Mouse (Mus musculus) midbrain, embryonic 11.5 days (tissue): ENCODE measurements at regions not wholly inside any gene's neighbourhood (a gene's known extent, or its start where the extent isn't known, plus 50 kb on each side); places are given as distances from the start of the nearest gene placed in this dataset.
"Not testable (repeated sequence)": the region's sequence is repeated elsewhere in the genome, so short reads cannot be mapped to it uniquely, and the experiment has no call there.

Source experiments
- ATAC-seq: fragments of 200-750 bp; cut with Nextera tagmentation; 2 replicates; pipeline ENCODE4 v1.8.0; 2017; ENCODE audit warnings: moderate TSS enrichment, moderate library complexity; ENCODE audit not compliant: low FRiP score
- DNase-seq: peaks from one replicate; pipeline ENCODE4 v3.0.0; 2015; ENCODE audit warnings: low spot score; ENCODE audit errors: missing footprints
- H3K27ac ChIP-seq: fragments of 300-500 bp; sonication (generic); 2 replicates; pipeline ENCODE4 v1.5.1; 2014; ENCODE audit warnings: low read depth, low read length
- H3K27me3 ChIP-seq: fragments of 300-500 bp; sonication (generic); 2 replicates; pipeline ENCODE4 v1.6.1; 2014; ENCODE audit warnings: mild to moderate bottlenecking, low read length, moderate library complexity, mixed read lengths; ENCODE audit not compliant: control insufficient read depth, insufficient read depth
- H3K36me3 ChIP-seq: fragments of 300-500 bp; sonication (generic); 2 replicates; pipeline ENCODE4 v1.6.1; 2014; ENCODE audit warnings: mild to moderate bottlenecking, low read length, moderate library complexity, mixed read lengths; ENCODE audit not compliant: control insufficient read depth, insufficient read depth
- H3K4me1 ChIP-seq: fragments of 300-500 bp; sonication (generic); 2 replicates; pipeline ENCODE4 v1.6.1; 2014; ENCODE audit warnings: low read length; ENCODE audit not compliant: control insufficient read depth, insufficient read depth
- H3K4me2 ChIP-seq: fragments of 300-500 bp; sonication (generic); 2 replicates; pipeline ENCODE4 v1.6.1; 2014; ENCODE audit warnings: mild to moderate bottlenecking, moderate library complexity
- H3K4me3 ChIP-seq: fragments of 300-500 bp; sonication (generic); 2 replicates; pipeline ENCODE4 v1.5.1; 2014; ENCODE audit warnings: low read depth, low read length
- H3K9ac ChIP-seq: fragments of 300-500 bp; sonication (generic); 2 replicates; pipeline ENCODE4 v1.6.1; 2014; ENCODE audit warnings: low read length
- H3K9me3 ChIP-seq: fragments of 300-500 bp; sonication (generic); 2 replicates; pipeline ENCODE4 v1.6.1; 2016; ENCODE audit warnings: low read length; ENCODE audit not compliant: control insufficient read depth
- WGBS: fragments of 180-500 bp; shearing (Covaris S2); extraction: QIAGEN DNeasy Blood & Tissue Kit; methylation state at CpG from one replicate; pipeline ENCODE4 v1.1.7; 2014; 5-methylcytosine and 5-hydroxymethylcytosine counted together

- not testable (repeated sequence) for ATAC-seq, H3K9ac ChIP-seq
- WGBS, result 66% methylated on average over 1 of the region's 1 CpGs
Observed at GRCm38 (mm10) chr6:67609461-67609860, 73.9 kb upstream of the Tacstd2 start.

More at GRCm38 (mm10) chr6:67609461-67609860, 73.9 kb upstream of the Tacstd2 start:
- not testable (repeated sequence) for H3K27ac ChIP-seq, DNase-seq, H3K27me3 ChIP-seq, H3K36me3 ChIP-seq, H3K4me3 ChIP-seq, H3K4me1 ChIP-seq, H3K4me2 ChIP-seq, H3K9me3 ChIP-seq
